Mouse (Mus musculus) CH12.LX (cell line): ENCODE measurements around the gene Mcm5. TPM values are rescaled to one million over a fixed set of nuclear protein-coding genes. Genes with fewer than 3 reads are reported as not detected.
A peak's percentile ranks its signal among the peaks of the same experiment; 100 is the strongest.

ENCODE experiments used
- DNase-seq: peaks from one replicate; pipeline ENCODE4 v3.0.0-alpha.2; 2013; ENCODE audit errors: extremely low read depth
- H3K27ac ChIP-seq: 2 replicates; pipeline ENCODE4 v1.5.1; 2012; ENCODE audit warnings: low read depth, mild to moderate bottlenecking, control low read depth, moderate library complexity; ENCODE audit not compliant: insufficient read depth
- H3K27me3 ChIP-seq: replicated peaks from 2 replicates; pipeline ENCODE3; 2012; ENCODE audit warnings: inconsistent platforms
- H3K36me3 ChIP-seq, 2 experiments: replicated peaks in 1 of 2; 2 replicates each; pipeline versions ENCODE3 to v1.6.1; 2012; ENCODE audit warnings: inconsistent platforms in 1 of 2, low read length in 1 of 2, mild to moderate bottlenecking in 1 of 2, mixed read lengths in 1 of 2, moderate library complexity in 1 of 2; ENCODE audit not compliant: control insufficient read depth in 1 of 2, insufficient read depth in 1 of 2
- H3K4me1 ChIP-seq, 2 experiments: 2 replicates each; pipeline ENCODE4 v1.6.1; 2012; ENCODE audit warnings: inconsistent platforms in 1 of 2, moderate library complexity in 1 of 2; ENCODE audit not compliant: insufficient read depth in 2 of 2, control insufficient read depth in 1 of 2
- H3K4me2 ChIP-seq: 2 replicates; pipeline ENCODE4 v1.6.1; 2012; ENCODE audit warnings: low read depth, mild to moderate bottlenecking, control low read depth; ENCODE audit not compliant: poor library complexity, insufficient read depth, severe bottlenecking
- H3K4me3 ChIP-seq, 3 experiments: fragments of 150-350 bp in 1 of 3; sonication (generic) in 1 of 3; replicated peaks in 1 of 3; 2 replicates each; pipeline versions ENCODE3 to v1.5.1; 2011 to 2012; ENCODE audit warnings: low read depth in 2 of 3, low read length in 2 of 3, mild to moderate bottlenecking in 2 of 3, moderate library complexity in 2 of 3, control low read depth in 1 of 3, improper control_type of control experiment in 1 of 3, inconsistent platforms in 1 of 3, mixed read lengths in 1 of 3; ENCODE audit not compliant: poor library complexity in 1 of 3
- H3K79me2 ChIP-seq: replicated peaks from 2 replicates; pipeline ENCODE4 v1.6.1; 2012; ENCODE audit warnings: mild to moderate bottlenecking, moderate library complexity; ENCODE audit not compliant: control insufficient read depth, poor library complexity, insufficient read depth, severe bottlenecking; ENCODE audit errors: extremely low read depth
- H3K9ac ChIP-seq: 2 replicates; pipeline ENCODE4 v1.6.1; 2012; ENCODE audit warnings: low read depth, mild to moderate bottlenecking, control low read depth, moderate library complexity; ENCODE audit not compliant: insufficient read depth
- H3K9me3 ChIP-seq: replicated peaks from 2 replicates; pipeline ENCODE3; 2012; ENCODE audit warnings: low read length, inconsistent platforms, mixed read lengths
- CHD1 ChIP-seq: IDR thresholded peaks from 2 replicates; pipeline ENCODE4 v1.6.1; 2012; ENCODE audit warnings: low read depth, low read length, improper control_type of control experiment, inconsistent platforms
- CHD2 ChIP-seq: IDR thresholded peaks from 2 replicates; pipeline ENCODE4 v1.6.1; 2011; ENCODE audit warnings: low read length, improper control_type of control experiment
- ELF1 ChIP-seq: IDR thresholded peaks from 2 replicates; pipeline ENCODE4 v1.6.1; 2014; ENCODE audit warnings: low read depth, mild to moderate bottlenecking, inconsistent platforms, low read length, improper control_type of control experiment
- EP300 ChIP-seq: IDR thresholded peaks from 2 replicates; pipeline ENCODE4 v1.6.1; 2011; ENCODE audit warnings: low read length, improper control_type of control experiment
- GABPA ChIP-seq: IDR thresholded peaks from 2 replicates; pipeline ENCODE4 v1.6.1; 2012; ENCODE audit warnings: low read depth, low read length, improper control_type of control experiment, inconsistent platforms; ENCODE audit not compliant: insufficient replicate concordance
- HCFC1 ChIP-seq: IDR thresholded peaks from 2 replicates; pipeline ENCODE4 v1.6.1; 2012; ENCODE audit warnings: low read depth, mild to moderate bottlenecking, inconsistent platforms, low read length, improper control_type of control experiment
- JUN ChIP-seq: IDR thresholded peaks from 2 replicates; pipeline ENCODE4 v1.6.1; 2011; ENCODE audit warnings: low read depth, mild to moderate bottlenecking, low read length, improper control_type of control experiment, moderate library complexity; ENCODE audit not compliant: insufficient read depth
- JUND ChIP-seq: conservative IDR thresholded peaks from 2 replicates; pipeline ENCODE4 v1.6.1; 2011; ENCODE audit warnings: low read depth, low read length, improper control_type of control experiment
- KAT2A ChIP-seq: IDR thresholded peaks from 2 replicates; pipeline ENCODE4 v1.6.1; 2012; ENCODE audit warnings: low read length, improper control_type of control experiment, inconsistent platforms; ENCODE audit not compliant: insufficient replicate concordance
- MAFK ChIP-seq: IDR thresholded peaks from 2 replicates; pipeline ENCODE4 v1.6.1; 2011; ENCODE audit warnings: low read length, improper control_type of control experiment; ENCODE audit not compliant: insufficient replicate concordance
- MAX ChIP-seq: IDR thresholded peaks from 2 replicates; pipeline ENCODE4 v1.6.1; 2011; ENCODE audit warnings: low read length, improper control_type of control experiment
- MAZ ChIP-seq: IDR thresholded peaks from 2 replicates; pipeline ENCODE4 v1.6.1; 2012; ENCODE audit warnings: low read depth, mild to moderate bottlenecking, inconsistent platforms, low read length, improper control_type of control experiment, moderate library complexity
- MXI1 ChIP-seq: IDR thresholded peaks from 2 replicates; pipeline ENCODE4 v1.6.1; 2011; ENCODE audit warnings: mild to moderate bottlenecking, low read depth, low read length, improper control_type of control experiment
- MYC ChIP-seq: IDR thresholded peaks from 2 replicates; pipeline ENCODE4 v1.6.1; 2011; ENCODE audit warnings: low read depth, mild to moderate bottlenecking, improper control_type of control experiment, low read length
- PAX5 ChIP-seq: IDR thresholded peaks from 2 replicates; pipeline ENCODE4 v1.6.1; 2012; ENCODE audit warnings: low read length, inconsistent platforms, mixed read lengths
- RCOR1 ChIP-seq: conservative IDR thresholded peaks from 2 replicates; pipeline ENCODE4 v1.6.1; 2012; ENCODE audit warnings: low read depth, mild to moderate bottlenecking, inconsistent platforms, low read length, improper control_type of control experiment
- TBP ChIP-seq: conservative IDR thresholded peaks from 2 replicates; pipeline ENCODE4 v1.6.1; 2011; ENCODE audit warnings: low read depth, low read length, improper control_type of control experiment
- TCF12 ChIP-seq: IDR thresholded peaks from 2 replicates; pipeline ENCODE4 v1.6.1; 2014; ENCODE audit warnings: low read depth, mild to moderate bottlenecking, inconsistent platforms, low read length, improper control_type of control experiment
- USF1 ChIP-seq: IDR thresholded peaks from 2 replicates; pipeline ENCODE4 v1.6.1; 2014; ENCODE audit warnings: low read depth, mild to moderate bottlenecking, inconsistent platforms, low read length, improper control_type of control experiment
- ZC3H11A ChIP-seq: IDR thresholded peaks from 2 replicates; pipeline ENCODE4 v1.6.1; 2012; ENCODE audit warnings: low read depth, mild to moderate bottlenecking, inconsistent platforms, low read length, improper control_type of control experiment
- ZMIZ1 ChIP-seq: IDR thresholded peaks from 2 replicates; pipeline ENCODE4 v1.6.1; 2012; ENCODE audit warnings: low read depth, mild to moderate bottlenecking, inconsistent platforms, low read length, improper control_type of control experiment
- dilution Hi-C: fragments of 300-500 bp; cut with MboI; formaldehyde crosslinking; loops from 2 replicates; pipeline ENCODE4 v1.14.3; 2020; ENCODE audit warnings: low sequenced_read_pairs; ENCODE audit not compliant: extremely low pct_unique_long_range_greater_than_20kb, extremely low pct_ligation_motif_present
- in situ Hi-C: fragments of 300-500 bp; cut with MboI; formaldehyde crosslinking; loops from 3 replicates; pipeline ENCODE4 v1.14.3; 2019; ENCODE audit warnings: low sequenced_read_pairs, low pct_ligation_motif_present, low pct_unique_long_range_greater_than_20kb, mixed read lengths
- polyA plus RNA-seq: library from polyadenylated mRNA; unstranded; fragments of >175 nt; gene quantifications from 2 replicates; pipeline ENCODE4 v1.2.1, GENCODE M21; 2012; ENCODE audit warnings: low read depth; ENCODE audit not compliant: insufficient read length
- total RNA-seq, 2 experiments: library from RNA; depleted of rRNA; stranded (reverse); fragments of 300-350 nt in 1 of 2; fragments of >200 nt in 1 of 2; gene quantifications; 2 replicates each; pipeline ENCODE4 v1.2.3; 2012 to 2014

The Mcm5 gene
- total and polyA plus RNA-seq, 3 experiments = 259 to 332 (median 282) TPM

DNA sequence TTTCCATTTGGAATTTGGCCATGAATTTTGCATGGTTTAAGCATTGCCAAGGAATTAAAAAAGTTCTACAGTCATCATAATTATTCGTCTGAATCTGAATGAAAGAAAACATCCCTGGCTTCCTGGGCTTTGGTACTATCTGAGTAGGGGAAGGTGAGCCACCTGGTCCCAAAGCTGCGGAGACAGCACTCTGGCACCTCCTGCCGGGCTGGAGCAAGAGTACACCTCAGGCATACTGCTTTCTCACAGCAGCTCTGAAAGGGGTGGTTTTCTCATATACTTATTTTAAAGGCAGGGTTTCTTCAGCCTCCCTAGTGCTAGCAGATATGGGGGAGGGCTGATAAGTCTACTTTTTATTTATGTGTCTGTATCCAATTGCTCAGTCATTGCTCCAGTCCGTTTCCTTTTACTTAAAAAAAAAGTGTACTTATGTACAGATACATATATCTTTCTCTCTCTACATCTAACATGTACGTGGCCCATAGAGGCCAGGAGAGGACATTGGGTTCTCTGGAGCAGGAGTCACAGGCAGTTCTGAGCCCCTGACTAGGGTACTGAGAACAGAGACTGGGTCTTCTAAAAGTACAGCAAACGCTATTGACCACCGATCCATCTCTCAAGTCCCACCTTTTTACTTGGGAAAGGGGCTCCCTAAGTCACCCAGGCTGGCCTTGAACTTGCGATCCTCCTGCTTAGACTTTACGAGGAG, 688 bp upstream of the Mcm5 start (continued):
- TF ChIP-seq JUND (peak; percentile 49), CHD1 (peak; percentile 82; the same call in 1 of the 2 replicates), JUN (no peak), EP300 (no peak), TCF12 (peak; percentile 83), PAX5 (no peak), MAZ (peak; percentile 80), ELF1 (peak; percentile 55; the same call in 1 of the 2 replicates), GABPA (no peak), RCOR1 (0 out of 2 replicates have a peak, but pooled peaks have one; percentile 68), USF1 (no peak), MAX (peak; percentile 85), HCFC1 (peak; percentile 45; the same call in 1 of the 2 replicates), MAFK (peak; percentile 61; the same call in 1 of the 2 replicates), ZC3H11A (peak; percentile 67), ZMIZ1 (0 out of 2 replicates have a peak, but pooled peaks have one; percentile 30), CHD2 (no peak), MYC (peak; percentile 89), MXI1 (peak; percentile 72; the same call in 1 of the 2 replicates), TBP (no peak), KAT2A (no peak)

- Histone ChIP-seq H3K36me3 (peaks cover 37 to 62% of the 10 kb centered on the region in 2 experiments), H3K9me3 (no peaks in the 10 kb centered on the region), H3K4me3 (peak overlapping the region; percentile 64 to 91 (median 84)), H3K27me3 (no peaks in the 10 kb centered on the region), H3K4me1 (peaks cover 11 to 44% of the 10 kb centered on the region in 2 experiments), H3K79me2 (peaks cover 36% of the 10 kb centered on the region), H3K9ac (peak overlapping the region; percentile 64), H3K4me2 (peak overlapping the region; percentile 83), H3K27ac (peak overlapping the region; percentile 32; the same call in 1 of the 2 replicates)
- in situ Hi-C loops = no loop called here
- TF ChIP-seq MAFK = no peak
- dilution Hi-C loops = no loop called here
- no peak for DNase-seq
Observed at GRCm38 (mm10) chr8:75110093-75110492, 724 bp downstream of the Mcm5 start.
